ENCODE assay signal across 8 mouse cellular contexts in genomic region chr12:20844873-20845272, GRCm38 (mm10).
DNase-seq lines count a peak whose midpoint lies in the region; ATAC-seq and TF ChIP-seq lines count a peak whose summit lies in the region.
"Not testable (repeated sequence)": the region's sequence is repeated elsewhere in the genome, so short reads cannot be mapped to it uniquely, and the experiment has no call there.

No protein-coding gene starts in this region.

- peak overlapping the region; percentile 15; the same call in 1 of the 2 replicates for H3K4me2 ChIP-seq in hindbrain, embryonic 16.5 days (ENCODE audit: low read length)
- peak overlapping the region; percentile 19; the same call in 1 of the 2 replicates for H3K4me2 ChIP-seq in lung, postnatal 0 days (replicated peaks; ENCODE audit: low read depth, low read length)

- TF ChIP-seq CTCF in layer of hippocampus, adult 2 months (conservative IDR thresholded peaks at IDR 0.05): peak; percentile 50
- TF ChIP-seq CTCF in lung, postnatal 0 days (IDR thresholded peaks at IDR 0.05): peak; percentile 62

- H3K27ac ChIP-seq in hindbrain, embryonic 16.5 days (ENCODE audit: low read depth, low read length); layer of hippocampus, adult 2 months; lung, postnatal 0 days (ENCODE audit: low read length): not testable (repeated sequence)

- not testable (repeated sequence) for H3K27me3 ChIP-seq in hindbrain, embryonic 16.5 days (replicated peaks; ENCODE audit: control insufficient read depth, insufficient read depth, low read length); lung, postnatal 0 days (replicated peaks; ENCODE audit: insufficient read depth, low read length)

- not testable (repeated sequence) for TF ChIP-seq EP300 in lung, postnatal 0 days (IDR thresholded peaks at IDR 0.05)

- H3K9me3 ChIP-seq in hindbrain, embryonic 16.5 days (ENCODE audit: control insufficient read depth, low read length): peaks cover 14% of the 10 kb centered on the region
- not testable (repeated sequence) for H3K9me3 ChIP-seq in lung, postnatal 0 days (ENCODE audit: low read length)

- WGBS in hindbrain, embryonic 16.5 days: 56% methylated on average over 7 of the region's 7 CpGs
- WGBS in lung, postnatal 0 days: 51% methylated on average over 7 of the region's 7 CpGs

- H3K36me3 ChIP-seq in hindbrain, embryonic 16.5 days (ENCODE audit: control insufficient read depth, insufficient read depth, low read length); lung, postnatal 0 days (ENCODE audit: insufficient read depth, low read length): not testable (repeated sequence)

- H3K4me1 ChIP-seq in hindbrain, embryonic 16.5 days (ENCODE audit: control insufficient read depth, insufficient read depth, low read depth, low read length); lung, postnatal 0 days (ENCODE audit: insufficient read depth, low read depth, low read length): not testable (repeated sequence)

- peak; percentile 58 for DNase-seq in WW6 (ENCODE audit: low read depth, low spot score)
- DNase-seq in embryo, embryonic 11 days: peak; percentile 20
- peak; percentile 9 to 57 for DNase-seq in heart, adult 18-20 months
- DNase-seq in layer of hippocampus, adult 2 months (ENCODE audit: low spot score in 2 of 2): peak; percentile 0 to 9
- DNase-seq in lung, postnatal 0 days (ENCODE audit: low spot score): peak; percentile 7
- peak; percentile 8 for DNase-seq in retina, embryonic 14.5 days (ENCODE audit: low spot score)
- DNase-seq in yolk sac, embryonic 10.5 days (ENCODE audit: low spot score): peak; percentile 26

- H3K9ac ChIP-seq in hindbrain, embryonic 16.5 days (ENCODE audit: low read depth, low read length); lung, postnatal 0 days (replicated peaks; ENCODE audit: low read depth): not testable (repeated sequence)

- H3K4me3 ChIP-seq in hindbrain, embryonic 16.5 days (ENCODE audit: low read length): peak overlapping the region; percentile 26
- H3K4me3 ChIP-seq in layer of hippocampus, adult 2 months; lung, postnatal 0 days (ENCODE audit: low read depth, low read length): not testable (repeated sequence)

- ATAC-seq in hindbrain, embryonic 16.5 days: peak; percentile 67; the same call in 1 of the 2 replicates
- not testable (repeated sequence) for ATAC-seq in lung, postnatal 0 days

Comparison
In these comparisons a context has a peak if more than half of its experiments do, and no peak if none do; other contexts are left out.
1. DNase-seq: peak in every context shown above with its lines; median percentile 58 in WW6; 33 in heart, adult 18-20 months; 26 in yolk sac, embryonic 10.5 days; 20 in embryo, embryonic 11 days; 8 in retina, embryonic 14.5 days; 7 in lung, postnatal 0 days; 4 in layer of hippocampus, adult 2 months.